Mouse (Mus musculus): ENCODE data around the gene Arid4a. TPM values are rescaled to one million over a fixed set of nuclear protein-coding genes. Genes with fewer than 3 reads are reported as not detected.
A peak's percentile ranks its signal among the peaks of the same experiment; 100 is the strongest.

The Arid4a gene
- polyA plus RNA-seq (2015; fragmentation: Nextera tagmentation; extraction: Ambion mirVana), result 35.7 and 40.4 TPM in 2 replicates

DNA sequence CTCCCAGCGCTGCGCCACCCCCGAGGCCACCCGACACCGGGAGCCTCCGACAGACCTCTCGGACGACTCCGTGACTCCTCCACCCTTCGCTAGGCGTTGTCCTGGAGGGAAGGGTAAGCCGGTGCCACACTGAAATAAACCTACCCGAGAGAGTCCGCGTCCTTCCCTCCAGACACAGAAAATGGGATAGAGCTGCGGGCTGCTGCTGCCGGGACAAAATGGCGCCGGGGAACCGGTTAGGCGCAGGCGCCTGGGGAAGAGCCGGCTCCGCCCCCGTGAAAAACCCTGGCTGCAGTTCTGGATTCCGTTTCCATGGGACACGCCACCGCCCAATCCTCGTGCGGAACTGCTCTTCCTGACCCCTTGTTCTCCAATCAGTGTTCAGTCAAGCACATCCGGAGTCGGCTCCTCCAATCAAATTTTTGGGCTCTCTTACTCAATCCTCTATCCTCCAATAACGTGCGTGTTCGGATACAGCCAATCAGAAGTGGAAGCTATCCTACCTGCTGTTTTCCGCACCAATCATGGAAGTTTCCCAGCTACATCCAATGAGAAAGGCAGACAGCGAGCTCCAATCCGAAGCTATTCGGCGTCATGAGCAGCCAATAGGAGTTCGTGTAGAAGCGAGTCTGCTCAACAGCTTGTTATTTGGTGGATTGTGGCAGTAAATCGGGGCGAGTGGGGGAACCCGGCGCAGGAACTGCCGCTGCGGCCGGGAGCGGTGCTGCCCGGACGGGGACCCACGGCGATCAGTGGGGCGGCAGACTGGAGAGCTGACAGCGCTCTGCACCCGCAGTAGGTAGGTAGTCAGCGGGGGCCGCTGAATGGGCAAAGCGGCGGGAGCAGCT lies at the start of gene Arid4a:
TSS of gene Arid4a (plus strand) at position 628 of the 848 bp plus-strand sequence.
- Histone ChIP-seq H3K4me2 (ENCODE audit: low read depth, low read length) (peak within 1 kb of the TSS; percentile 90), H3K27ac (ENCODE audit: low read length) (peak within 1 kb of the TSS; percentile 99), H3K27me3 (ENCODE audit: control insufficient read depth, insufficient read depth, low read length) (no peaks in the 10 kb centered on the region), H3K4me1 (ENCODE audit: control insufficient read depth, insufficient read depth, low read length) (peaks cover 17% of the 10 kb centered on the region), H3K36me3 (ENCODE audit: control insufficient read depth, insufficient read depth, low read length) (peaks cover 3% of the 10 kb centered on the region; the same call in 1 of the 2 replicates), H3K9me3 (replicated peaks; ENCODE audit: control insufficient read depth, low read length) (no peaks in the 10 kb centered on the region), H3K4me3 (replicated peaks; ENCODE audit: low read length) (peak within 1 kb of the TSS; percentile 99), H3K9ac (ENCODE audit: low read length) (peak within 1 kb of the TSS; percentile 96)
- peak; percentile 99 for ATAC-seq (ENCODE audit: insufficient read depth, low FRiP score)
- WGBS, result under 1% methylated on average over 61 of the region's 61 CpGs

DNA sequence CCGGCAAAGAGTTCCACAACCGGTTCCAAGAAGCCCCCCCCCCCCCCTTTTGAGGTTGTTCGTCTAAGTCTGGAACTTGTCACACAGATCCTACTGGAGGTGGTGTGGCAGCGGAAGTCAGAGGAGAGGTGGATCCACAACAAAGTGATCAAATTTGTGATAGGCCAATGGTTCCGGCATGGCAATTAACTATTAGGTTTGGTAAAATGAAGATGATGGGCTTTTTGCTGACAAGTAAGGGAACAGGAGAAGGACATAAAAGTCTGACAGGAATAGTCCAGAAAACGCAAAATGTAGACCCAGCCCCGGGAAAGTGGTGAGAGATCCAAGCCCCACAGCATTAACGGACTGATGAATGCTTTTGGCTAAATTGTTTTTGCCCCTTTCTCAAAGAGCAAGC lies 48.2 kb upstream of the Arid4a start:
- Histone ChIP-seq H3K4me3 (replicated peaks; ENCODE audit: low read length) (peak overlapping the region; percentile 67), H3K9me3 (replicated peaks; ENCODE audit: control insufficient read depth, low read length) (no peaks in the 10 kb centered on the region), H3K27ac (ENCODE audit: low read length) (peak overlapping the region; percentile 98), H3K9ac (ENCODE audit: low read length) (peak overlapping the region; percentile 82), H3K27me3 (ENCODE audit: control insufficient read depth, insufficient read depth, low read length) (no peaks in the 10 kb centered on the region), H3K4me2 (ENCODE audit: low read depth, low read length) (peak overlapping the region; percentile 51), H3K4me1 (ENCODE audit: control insufficient read depth, insufficient read depth, low read length) (peaks cover 6% of the 10 kb centered on the region; the same call in 1 of the 2 replicates), H3K36me3 (ENCODE audit: control insufficient read depth, insufficient read depth, low read length) (0 out of 2 replicates have a peak, but pooled peaks cover 5% of the 10 kb centered on the region)
- 26% methylated on average over 8 of the region's 8 CpGs for WGBS
- no peak for ATAC-seq (ENCODE audit: insufficient read depth, low FRiP score)

DNA sequence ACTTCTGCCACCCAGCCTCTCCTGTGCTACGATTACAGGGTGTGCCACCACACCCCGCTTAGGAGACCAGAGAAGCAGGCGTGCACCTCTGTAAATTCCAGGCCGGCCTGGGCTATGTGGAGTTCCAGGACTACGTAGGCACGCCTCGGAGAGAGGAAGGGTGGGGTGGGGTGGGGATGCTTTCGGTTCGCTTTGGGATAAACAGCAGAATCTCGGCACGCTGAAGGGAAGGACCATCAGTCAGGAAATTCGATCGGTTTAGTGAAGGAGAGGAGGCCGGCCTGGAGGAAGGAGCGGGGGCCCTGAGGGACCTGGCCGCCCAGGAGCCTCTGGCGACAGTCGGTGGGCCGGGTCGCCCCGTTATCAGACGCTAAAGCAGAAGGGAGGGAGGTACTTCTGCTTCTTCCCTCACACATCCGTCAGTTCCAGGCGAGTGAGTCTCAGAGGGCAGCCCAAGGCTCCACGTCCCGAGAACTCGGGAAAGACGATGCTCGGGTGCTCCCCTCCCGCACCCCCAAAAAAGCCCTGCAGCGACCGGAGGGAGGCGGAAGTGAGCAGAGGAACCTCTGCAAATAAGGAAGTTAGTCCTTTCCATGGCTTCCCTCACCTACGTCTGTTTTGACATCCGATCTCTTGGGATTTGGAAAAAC lies 47.5 kb upstream of the Arid4a start:
- H3K27ac ChIP-seq (ENCODE audit: low read length), result peak overlapping the region; percentile 98
- peak overlapping the region; percentile 82 for H3K9ac ChIP-seq (ENCODE audit: low read length)
- no peaks in the 10 kb centered on the region for H3K27me3 ChIP-seq (ENCODE audit: control insufficient read depth, insufficient read depth, low read length)
- peaks cover 6% of the 10 kb centered on the region; the same call in 1 of the 2 replicates for H3K4me1 ChIP-seq (ENCODE audit: control insufficient read depth, insufficient read depth, low read length)
- H3K36me3 ChIP-seq (ENCODE audit: control insufficient read depth, insufficient read depth, low read length), result 0 out of 2 replicates have a peak, but pooled peaks cover 2% of the 10 kb centered on the region
- H3K9me3 ChIP-seq (replicated peaks; ENCODE audit: control insufficient read depth, low read length), result no peaks in the 10 kb centered on the region
- peak overlapping the region; percentile 67 for H3K4me3 ChIP-seq (replicated peaks; ENCODE audit: low read length)
- peak overlapping the region; percentile 51 for H3K4me2 ChIP-seq (ENCODE audit: low read depth, low read length)
- WGBS, result 0% methylated on average over 35 of the region's 35 CpGs
- ATAC-seq (ENCODE audit: insufficient read depth, low FRiP score), result peak; percentile 93

DNA sequence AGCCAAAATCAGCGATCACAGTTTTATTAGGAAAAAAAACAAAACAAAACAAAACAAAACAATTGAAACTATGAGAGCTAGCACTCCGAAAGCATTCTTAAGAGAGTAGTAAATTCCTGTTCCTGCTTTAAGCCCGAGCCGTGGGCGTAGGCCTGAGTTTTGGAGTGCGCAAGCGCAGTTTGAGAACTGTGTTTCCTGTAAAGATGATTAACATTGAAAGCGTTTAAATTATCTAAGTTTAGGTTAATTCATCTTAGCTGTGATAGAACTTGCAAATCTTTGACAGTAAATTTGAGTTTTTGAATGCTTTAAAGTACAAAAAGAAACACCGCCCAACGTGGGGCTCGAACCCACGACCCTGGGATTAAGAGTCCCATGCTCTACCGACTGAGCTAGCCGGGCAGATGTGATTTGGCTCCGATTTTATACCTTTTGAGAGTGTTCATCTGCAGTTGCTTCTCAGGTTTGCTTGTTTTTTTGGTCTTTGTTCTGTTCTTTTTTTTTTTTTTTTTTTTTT lies 46.9 kb upstream of the Arid4a start:
- H3K4me3 ChIP-seq (replicated peaks; ENCODE audit: low read length), result peak overlapping the region; percentile 67
- H3K36me3 ChIP-seq (ENCODE audit: control insufficient read depth, insufficient read depth, low read length), result no peaks in the 10 kb centered on the region
- peak; percentile 63; the same call in 1 of the 2 replicates for ATAC-seq (ENCODE audit: insufficient read depth, low FRiP score)
- peaks cover 9% of the 10 kb centered on the region; the same call in 1 of the 2 replicates for H3K4me1 ChIP-seq (ENCODE audit: control insufficient read depth, insufficient read depth, low read length)
- peak overlapping the region; percentile 82 for H3K9ac ChIP-seq (ENCODE audit: low read length)
- H3K9me3 ChIP-seq (replicated peaks; ENCODE audit: control insufficient read depth, low read length), result no peaks in the 10 kb centered on the region
- H3K4me2 ChIP-seq (ENCODE audit: low read depth, low read length), result peak overlapping the region; percentile 51
- WGBS, result 1% methylated on average over 15 of the region's 15 CpGs
- peak overlapping the region; percentile 98 for H3K27ac ChIP-seq (ENCODE audit: low read length)
- no peaks in the 10 kb centered on the region for H3K27me3 ChIP-seq (ENCODE audit: control insufficient read depth, insufficient read depth, low read length)

DNA sequence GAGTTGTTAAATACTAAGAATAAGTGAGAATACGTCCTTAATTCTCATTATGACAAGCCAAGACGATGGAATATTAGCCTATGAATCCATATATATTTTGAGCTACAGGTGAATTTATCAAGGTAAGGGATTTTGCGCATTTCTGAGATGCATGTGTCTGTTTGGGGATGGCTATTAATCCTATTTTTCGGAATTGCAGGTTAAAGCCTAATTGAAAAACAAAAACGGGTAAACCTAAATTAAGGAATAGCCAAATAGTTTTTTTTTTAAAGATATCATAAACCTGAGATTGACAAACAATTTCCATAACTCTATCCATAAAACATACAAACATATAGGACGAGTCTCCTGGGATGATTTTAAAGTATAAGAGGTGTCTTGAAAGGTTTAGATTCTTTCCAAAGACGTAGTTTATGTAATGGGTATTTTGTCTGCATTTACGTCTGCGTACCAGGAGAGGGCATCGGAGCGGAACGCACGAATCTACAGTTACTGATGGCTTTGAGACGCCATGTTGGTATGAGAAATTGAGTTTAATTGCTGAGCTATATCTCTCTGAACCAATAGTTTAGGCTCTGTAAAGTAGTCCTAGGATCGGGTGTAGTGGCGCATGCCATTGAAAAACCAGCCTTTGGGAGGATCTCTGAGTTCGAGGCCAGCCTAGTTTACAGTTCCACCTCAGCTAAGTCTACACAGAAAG lies 46.2 kb upstream of the Arid4a start:
- peak overlapping the region; percentile 56 for H3K4me2 ChIP-seq (ENCODE audit: low read depth, low read length)
- H3K9me3 ChIP-seq (replicated peaks; ENCODE audit: control insufficient read depth, low read length), result no peaks in the 10 kb centered on the region
- ATAC-seq (ENCODE audit: insufficient read depth, low FRiP score), result no peak
- H3K9ac ChIP-seq (ENCODE audit: low read length), result no peak overlapping the region
- 5% methylated on average over 17 of the region's 17 CpGs for WGBS
- peaks cover 9% of the 10 kb centered on the region; the same call in 1 of the 2 replicates for H3K4me1 ChIP-seq (ENCODE audit: control insufficient read depth, insufficient read depth, low read length)
- H3K27me3 ChIP-seq (ENCODE audit: control insufficient read depth, insufficient read depth, low read length), result no peaks in the 10 kb centered on the region
- peak overlapping the region; percentile 74 for H3K27ac ChIP-seq (ENCODE audit: low read length)
- H3K36me3 ChIP-seq (ENCODE audit: control insufficient read depth, insufficient read depth, low read length), result no peaks in the 10 kb centered on the region
- H3K4me3 ChIP-seq (replicated peaks; ENCODE audit: low read length), result peak overlapping the region; percentile 41

DNA sequence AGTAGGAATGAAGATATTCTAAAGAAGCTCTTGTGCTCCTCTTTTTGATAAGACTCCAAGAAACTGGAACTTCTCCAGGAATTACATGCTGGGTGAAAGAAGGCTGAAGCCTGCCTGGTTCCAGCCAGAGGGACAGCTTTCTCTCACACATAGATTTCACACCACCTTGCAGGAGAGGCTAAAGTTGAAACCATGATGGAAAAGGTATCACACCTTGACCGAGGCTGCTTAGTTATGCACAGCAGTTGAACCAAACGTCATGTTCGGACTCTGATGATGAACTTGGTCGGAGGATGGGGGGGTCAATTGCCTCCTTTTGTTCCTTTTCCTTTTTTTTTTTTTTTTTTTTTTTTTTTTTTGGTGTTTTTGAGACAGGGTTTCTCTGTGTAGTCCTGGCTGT lies 42.0 kb upstream of the Arid4a start:
- Histone ChIP-seq H3K4me2 (ENCODE audit: low read depth, low read length) (peak overlapping the region; percentile 49), H3K9ac (ENCODE audit: low read length) (no peak overlapping the region), H3K36me3 (ENCODE audit: control insufficient read depth, insufficient read depth, low read length) (no peaks in the 10 kb centered on the region), H3K4me3 (replicated peaks; ENCODE audit: low read length) (peak overlapping the region; percentile 43; the same call in 1 of the 2 replicates), H3K27me3 (ENCODE audit: control insufficient read depth, insufficient read depth, low read length) (no peaks in the 10 kb centered on the region), H3K9me3 (replicated peaks; ENCODE audit: control insufficient read depth, low read length) (no peaks in the 10 kb centered on the region), H3K4me1 (ENCODE audit: control insufficient read depth, insufficient read depth, low read length) (peaks cover 15% of the 10 kb centered on the region), H3K27ac (ENCODE audit: low read length) (no peak overlapping the region)
- no peak for ATAC-seq (ENCODE audit: insufficient read depth, low FRiP score)
- WGBS, result 84% methylated on average over 4 of the region's 4 CpGs

DNA sequence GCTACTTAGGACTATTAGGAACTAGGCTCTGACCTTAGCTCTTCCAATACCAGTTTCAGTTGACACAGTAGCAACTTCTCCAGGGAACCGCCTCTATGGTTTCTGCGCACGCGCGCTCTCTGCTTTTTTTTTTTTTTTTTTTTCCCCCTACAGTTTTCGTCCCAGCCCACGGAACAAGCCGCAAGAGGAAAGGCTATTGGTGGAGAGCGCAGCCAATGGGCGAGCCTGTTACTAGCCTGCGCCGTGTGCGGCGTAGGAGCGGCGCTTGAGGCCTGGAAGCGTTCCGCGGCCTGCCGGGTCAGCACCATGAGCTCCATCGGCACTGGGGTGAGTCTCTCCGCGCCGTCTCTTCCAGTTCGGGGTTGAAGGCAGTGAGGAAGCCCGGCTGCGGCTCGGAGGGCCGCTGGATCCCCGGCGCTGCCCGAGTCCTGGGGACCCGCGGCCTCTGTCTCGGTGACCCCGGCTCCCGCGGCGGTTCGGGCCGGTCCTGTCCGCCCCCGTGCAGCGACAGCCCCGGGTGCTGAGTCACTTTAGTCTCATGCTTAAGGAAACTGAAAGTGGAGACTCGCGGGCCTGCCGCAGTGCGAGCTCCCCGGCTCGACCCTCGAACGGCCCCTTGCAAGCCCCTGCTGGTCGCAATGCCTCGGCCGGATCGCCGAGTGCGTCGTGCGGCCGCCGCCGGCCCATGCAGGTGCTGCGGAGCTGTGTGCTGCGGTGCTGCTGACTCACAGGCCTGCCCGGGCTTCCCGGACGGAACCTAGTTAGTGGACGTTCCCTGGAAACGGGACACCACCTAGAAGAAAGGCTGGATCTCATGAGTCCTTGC lies 41.1 kb upstream of the Arid4a start, which contains the start of gene Psma3:
TSS of gene Psma3 (plus strand) at position 181 of the 826 bp plus-strand sequence.
- H3K36me3 ChIP-seq (ENCODE audit: control insufficient read depth, insufficient read depth, low read length), result no peaks in the 10 kb centered on the region
- under 1% methylated on average over 71 of the region's 71 CpGs for WGBS

DNA sequence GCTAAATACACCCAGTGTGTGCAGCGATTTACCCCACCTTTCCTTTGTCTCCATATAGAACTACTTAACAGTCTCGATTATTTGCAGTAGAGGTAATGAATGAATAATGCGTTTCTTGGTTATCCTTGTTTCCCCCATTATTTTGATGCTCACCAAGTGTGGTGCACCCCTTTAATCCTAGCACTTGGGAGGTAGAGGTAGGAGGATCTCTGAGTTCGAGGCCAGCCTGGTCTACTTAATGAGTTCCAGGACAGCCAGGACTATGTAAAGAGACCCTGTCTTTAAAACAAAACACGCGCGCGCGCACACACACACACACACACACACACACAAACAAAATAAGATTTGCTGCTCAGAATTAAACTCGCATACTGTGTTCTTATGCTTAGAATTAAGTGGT lies 40.4 kb upstream of the Arid4a start:
- no peaks in the 10 kb centered on the region for H3K36me3 ChIP-seq (ENCODE audit: control insufficient read depth, insufficient read depth, low read length)
- H3K4me3 ChIP-seq (replicated peaks; ENCODE audit: low read length), result peak overlapping the region; percentile 93
- H3K9me3 ChIP-seq (replicated peaks; ENCODE audit: control insufficient read depth, low read length), result no peaks in the 10 kb centered on the region
- peaks cover 13% of the 10 kb centered on the region for H3K4me1 ChIP-seq (ENCODE audit: control insufficient read depth, insufficient read depth, low read length)
- WGBS, result 16% methylated on average over 10 of the region's 10 CpGs
- H3K27ac ChIP-seq (ENCODE audit: low read length), result peak overlapping the region; percentile 97
- H3K27me3 ChIP-seq (ENCODE audit: control insufficient read depth, insufficient read depth, low read length), result no peaks in the 10 kb centered on the region
- peak overlapping the region; percentile 85 for H3K4me2 ChIP-seq (ENCODE audit: low read depth, low read length)
- peak overlapping the region; percentile 97 for H3K9ac ChIP-seq (ENCODE audit: low read length)
- no peak for ATAC-seq (ENCODE audit: insufficient read depth, low FRiP score)

More for the DNA sequence above, 41.1 kb upstream of the Arid4a start, which contains the start of gene Psma3:
- H3K4me2 ChIP-seq (ENCODE audit: low read depth, low read length), result peak within 1 kb of the TSS; percentile 85
- H3K27me3 ChIP-seq (ENCODE audit: control insufficient read depth, insufficient read depth, low read length), result no peaks in the 10 kb centered on the region
- no peaks in the 10 kb centered on the region for H3K9me3 ChIP-seq (replicated peaks; ENCODE audit: control insufficient read depth, low read length)
- H3K9ac ChIP-seq (ENCODE audit: low read length), result peak within 1 kb of the TSS; percentile 97
- peaks cover 15% of the 10 kb centered on the region for H3K4me1 ChIP-seq (ENCODE audit: control insufficient read depth, insufficient read depth, low read length)
- ATAC-seq (ENCODE audit: insufficient read depth, low FRiP score), result peak; percentile 99
- peak within 1 kb of the TSS; percentile 93 for H3K4me3 ChIP-seq (replicated peaks; ENCODE audit: low read length)
- H3K27ac ChIP-seq (ENCODE audit: low read length), result peak within 1 kb of the TSS; percentile 97

All from stomach, embryonic 16.5 days (tissue).